Mouse (Mus musculus): ENCODE measurements around the gene Mcts1. TPM values are rescaled to one million over a fixed set of nuclear protein-coding genes. Genes with fewer than 3 reads are reported as not detected.

Gene Mcts1
- polyA plus RNA-seq, 1 experiment from 2014 or later: 51.4 TPM

Other genes starting within 250 kb of the Mcts1 start
- gene Lamp2, start 144.1 kb upstream of the Mcts1 start, polyA plus RNA-seq (2015; fragmentation: Nextera tagmentation; extraction: Ambion mirVana): 122 and 129 TPM in 2 replicates
- gene Cul4b, start 24.4 kb upstream of the Mcts1 start, polyA plus RNA-seq (2015; fragmentation: Nextera tagmentation; extraction: Ambion mirVana): 17.7 and 19.3 TPM in 2 replicates
- 24.3 and 29.4 TPM in 2 replicates for gene C1galt1c1, start 34.5 kb downstream of the Mcts1 start, polyA plus RNA-seq (2015; fragmentation: Nextera tagmentation; extraction: Ambion mirVana)
- gene 6030498E09Rik, start 172.1 kb downstream of the Mcts1 start, polyA plus RNA-seq (2015; fragmentation: Nextera tagmentation; extraction: Ambion mirVana): 1.9 and 2.9 TPM in 2 replicates